Mouse (Mus musculus) stomach, embryonic 15.5 days (tissue): ENCODE results near the gene Macrod2. TPM values are rescaled to one million over a fixed set of nuclear protein-coding genes. Genes with fewer than 3 reads are reported as not detected.

ENCODE experiments used
- ATAC-seq: fragments of 200-750 bp; cut with Nextera tagmentation; 2 replicates; pipeline ENCODE4 v1.8.0; 2017; ENCODE audit warnings: low read depth, moderate number of reproducible peaks, moderate TSS enrichment; ENCODE audit not compliant: insufficient read depth, low FRiP score
- H3K27ac ChIP-seq: fragments of 300-500 bp; sonication (generic); 2 replicates; pipeline ENCODE4 v1.5.1; 2015; ENCODE audit warnings: mild to moderate bottlenecking, inconsistent platforms
- H3K27me3 ChIP-seq: fragments of 300-500 bp; sonication (generic); replicated peaks from 2 replicates; pipeline ENCODE4 v1.6.1; 2015; ENCODE audit warnings: inconsistent platforms
- H3K36me3 ChIP-seq: fragments of 300-500 bp; sonication (generic); 2 replicates; pipeline ENCODE4 v1.6.1; 2015; ENCODE audit warnings: inconsistent platforms
- H3K4me1 ChIP-seq: fragments of 300-500 bp; sonication (generic); 2 replicates; pipeline ENCODE4 v1.6.1; 2015; ENCODE audit warnings: inconsistent platforms
- H3K4me2 ChIP-seq: fragments of 300-500 bp; sonication (generic); 2 replicates; pipeline ENCODE4 v1.6.1; 2015; ENCODE audit warnings: mild to moderate bottlenecking, inconsistent platforms
- H3K4me3 ChIP-seq: fragments of 300-500 bp; sonication (generic); replicated peaks from 2 replicates; pipeline ENCODE4 v1.5.1; 2015; ENCODE audit warnings: inconsistent platforms
- H3K9ac ChIP-seq: fragments of 300-500 bp; sonication (generic); 2 replicates; pipeline ENCODE4 v1.6.1; 2015; ENCODE audit warnings: inconsistent platforms
- H3K9me3 ChIP-seq: fragments of 300-500 bp; sonication (generic); 2 replicates; pipeline ENCODE4 v1.6.1; 2016; ENCODE audit warnings: inconsistent platforms
- WGBS: fragments of 180-500 bp; shearing (Covaris S2); methylation state at CpG from one replicate; pipeline ENCODE4 v1.1.7; 2015; 5-methylcytosine and 5-hydroxymethylcytosine counted together
- polyA plus RNA-seq: library from polyadenylated mRNA; unstranded; fragments of >200 nt; fragmentation: Nextera tagmentation; extraction: Ambion mirVana; gene quantifications from 2 replicates; pipeline ENCODE4 v1.2.1, GENCODE M21; 2015

Macrod2 gene
- polyA plus RNA-seq, 1 experiment from 2014 or later, result 40.8 TPM

- Histone ChIP-seq H3K9ac (no peak overlapping the region), H3K4me1 (no peaks in the 10 kb centered on the region), H3K9me3 (no peaks in the 10 kb centered on the region), H3K4me2 (no peak overlapping the region), H3K36me3 (no peaks in the 10 kb centered on the region), H3K27me3 (no peaks in the 10 kb centered on the region), H3K4me3 (no peak overlapping the region), H3K27ac (no peak overlapping the region)
- no peak for ATAC-seq
- 80% methylated on average over 7 of the region's 7 CpGs for WGBS
Measured at GRCm38 (mm10) chr2:141156979-141157593, 762.0 kb downstream of the Macrod2 start.

GRCm38 (mm10) chr2:141158161-141158560, 763.1 kb downstream of the Macrod2 start:
- WGBS, result 76% methylated on average over 7 of the region's 7 CpGs
- no peak for ATAC-seq
- Histone ChIP-seq H3K27ac (no peak overlapping the region), H3K9me3 (no peaks in the 10 kb centered on the region), H3K4me3 (no peak overlapping the region), H3K36me3 (no peaks in the 10 kb centered on the region), H3K4me2 (no peak overlapping the region), H3K27me3 (no peaks in the 10 kb centered on the region), H3K9ac (no peak overlapping the region), H3K4me1 (no peaks in the 10 kb centered on the region)

- Histone ChIP-seq H3K36me3 (no peaks in the 10 kb centered on the region), H3K9me3 (no peaks in the 10 kb centered on the region), H3K27me3 (no peaks in the 10 kb centered on the region), H3K27ac (no peak overlapping the region), H3K4me3 (no peak overlapping the region), H3K4me2 (no peak overlapping the region), H3K4me1 (no peaks in the 10 kb centered on the region), H3K9ac (no peak overlapping the region)
- 74% methylated on average over 4 of the region's 4 CpGs for WGBS
- ATAC-seq, result no peak
Measured at GRCm38 (mm10) chr2:141163918-141164317, 768.8 kb downstream of the Macrod2 start.

- Histone ChIP-seq H3K27me3 (no peaks in the 10 kb centered on the region), H3K4me3 (no peak overlapping the region), H3K9ac (no peak overlapping the region), H3K4me2 (no peak overlapping the region), H3K36me3 (no peaks in the 10 kb centered on the region), H3K27ac (no peak overlapping the region), H3K9me3 (no peaks in the 10 kb centered on the region), H3K4me1 (no peaks in the 10 kb centered on the region)
- ATAC-seq, result no peak
- 66% methylated on average over 3 of the region's 3 CpGs for WGBS
Measured at GRCm38 (mm10) chr2:141169586-141169985, 774.5 kb downstream of the Macrod2 start.

- H3K4me2 ChIP-seq, result no peak overlapping the region
- no peak overlapping the region for H3K27ac ChIP-seq
- H3K27me3 ChIP-seq, result no peaks in the 10 kb centered on the region
- no peak overlapping the region for H3K4me3 ChIP-seq
- no peak overlapping the region for H3K9ac ChIP-seq
- no peaks in the 10 kb centered on the region for H3K9me3 ChIP-seq
- no peak for ATAC-seq
- no peaks in the 10 kb centered on the region for H3K36me3 ChIP-seq
- no peaks in the 10 kb centered on the region for H3K4me1 ChIP-seq
- 68% methylated on average over 1 of the region's 1 CpGs for WGBS
Measured at GRCm38 (mm10) chr2:141173167-141173566, 778.1 kb downstream of the Macrod2 start.

- Histone ChIP-seq H3K4me3 (no peak overlapping the region), H3K27ac (no peak overlapping the region), H3K27me3 (no peaks in the 10 kb centered on the region), H3K4me2 (no peak overlapping the region), H3K9me3 (no peaks in the 10 kb centered on the region), H3K9ac (no peak overlapping the region), H3K36me3 (no peaks in the 10 kb centered on the region), H3K4me1 (no peaks in the 10 kb centered on the region)
- ATAC-seq, result no peak
- 62% methylated on average over 3 of the region's 3 CpGs for WGBS
Measured at GRCm38 (mm10) chr2:141173607-141174006, 778.5 kb downstream of the Macrod2 start.

GRCm38 (mm10) chr2:141180656-141181055, 785.5 kb downstream of the Macrod2 start:
- no peak overlapping the region for H3K4me2 ChIP-seq
- no peak overlapping the region for H3K27ac ChIP-seq
- no peak for ATAC-seq
- H3K9me3 ChIP-seq, result no peaks in the 10 kb centered on the region
- H3K36me3 ChIP-seq, result no peaks in the 10 kb centered on the region
- H3K9ac ChIP-seq, result no peak overlapping the region
- 38% methylated on average over 1 of the region's 1 CpGs for WGBS
- H3K27me3 ChIP-seq, result no peaks in the 10 kb centered on the region
- no peak overlapping the region for H3K4me3 ChIP-seq
- H3K4me1 ChIP-seq, result no peaks in the 10 kb centered on the region

- Histone ChIP-seq H3K4me3 (no peak overlapping the region), H3K9ac (no peak overlapping the region), H3K4me1 (no peaks in the 10 kb centered on the region), H3K27ac (no peak overlapping the region), H3K27me3 (no peaks in the 10 kb centered on the region), H3K36me3 (no peaks in the 10 kb centered on the region), H3K9me3 (no peaks in the 10 kb centered on the region), H3K4me2 (no peak overlapping the region)
- ATAC-seq, result no peak
- WGBS, result 60% methylated on average over 5 of the region's 5 CpGs
Measured at GRCm38 (mm10) chr2:141182034-141182759, 787.1 kb downstream of the Macrod2 start.

GRCm38 (mm10) chr2:141194476-141194875, 799.4 kb downstream of the Macrod2 start:
- no peaks in the 10 kb centered on the region for H3K4me1 ChIP-seq
- no peak overlapping the region for H3K4me3 ChIP-seq
- no peak overlapping the region for H3K4me2 ChIP-seq
- no peaks in the 10 kb centered on the region for H3K27me3 ChIP-seq
- H3K36me3 ChIP-seq, result no peaks in the 10 kb centered on the region
- H3K9me3 ChIP-seq, result no peaks in the 10 kb centered on the region
- no peak overlapping the region for H3K27ac ChIP-seq
- H3K9ac ChIP-seq, result no peak overlapping the region
- no peak for ATAC-seq

GRCm38 (mm10) chr2:141200481-141200880, 805.4 kb downstream of the Macrod2 start:
- H3K9me3 ChIP-seq, result no peaks in the 10 kb centered on the region
- no peak overlapping the region for H3K4me2 ChIP-seq
- H3K27me3 ChIP-seq, result no peaks in the 10 kb centered on the region
- 58% methylated on average over 4 of the region's 4 CpGs for WGBS
- no peaks in the 10 kb centered on the region for H3K36me3 ChIP-seq
- ATAC-seq, result no peak
- no peaks in the 10 kb centered on the region for H3K4me1 ChIP-seq
- H3K4me3 ChIP-seq, result no peak overlapping the region
- H3K9ac ChIP-seq, result no peak overlapping the region
- H3K27ac ChIP-seq, result no peak overlapping the region

GRCm38 (mm10) chr2:141201303-141202014, 806.4 kb downstream of the Macrod2 start:
- ATAC-seq, result no peak
- Histone ChIP-seq H3K9me3 (no peaks in the 10 kb centered on the region), H3K27me3 (no peaks in the 10 kb centered on the region), H3K9ac (no peak overlapping the region), H3K27ac (no peak overlapping the region), H3K4me3 (no peak overlapping the region), H3K36me3 (no peaks in the 10 kb centered on the region), H3K4me2 (no peak overlapping the region), H3K4me1 (no peaks in the 10 kb centered on the region)
- WGBS, result 80% methylated on average over 2 of the region's 2 CpGs

- H3K9me3 ChIP-seq, result no peaks in the 10 kb centered on the region
- no peaks in the 10 kb centered on the region for H3K27me3 ChIP-seq
- WGBS, result 90% methylated on average over 1 of the region's 1 CpGs
- no peak overlapping the region for H3K4me3 ChIP-seq
- H3K4me2 ChIP-seq, result no peak overlapping the region
- no peak for ATAC-seq
- H3K9ac ChIP-seq, result no peak overlapping the region
- no peaks in the 10 kb centered on the region for H3K36me3 ChIP-seq
- H3K27ac ChIP-seq, result no peak overlapping the region
- H3K4me1 ChIP-seq, result no peaks in the 10 kb centered on the region
Measured at GRCm38 (mm10) chr2:141202015-141202364, 806.9 kb downstream of the Macrod2 start.
